Mouse (Mus musculus) embryonic facial prominence, embryonic 15.5 days (tissue): Measurements from ENCODE around the gene Pde4c. TPM values are rescaled to one million over a fixed set of nuclear protein-coding genes. Genes with fewer than 3 reads are reported as not detected.

Experiments
- ATAC-seq: fragments of 200-750 bp; cut with Nextera tagmentation; 2 replicates; pipeline ENCODE4 v1.8.0; 2017; ENCODE audit warnings: low read depth, moderate TSS enrichment; ENCODE audit not compliant: insufficient number of reproducible peaks, low FRiP score, low TSS enrichment
- H3K27ac ChIP-seq: fragments of 300-500 bp; sonication (generic); replicated peaks from 2 replicates; pipeline ENCODE4 v1.5.1; 2015; ENCODE audit warnings: mild to moderate bottlenecking, inconsistent platforms
- H3K27me3 ChIP-seq: fragments of 300-500 bp; sonication (generic); 2 replicates; pipeline ENCODE4 v1.6.1; 2015; ENCODE audit warnings: inconsistent platforms
- H3K36me3 ChIP-seq: fragments of 300-500 bp; sonication (generic); 2 replicates; pipeline ENCODE4 v1.6.1; 2015; ENCODE audit warnings: mild to moderate bottlenecking, inconsistent platforms
- H3K4me1 ChIP-seq: fragments of 300-500 bp; sonication (generic); 2 replicates; pipeline ENCODE4 v1.6.1; 2015; ENCODE audit warnings: inconsistent platforms
- H3K4me2 ChIP-seq: fragments of 300-500 bp; sonication (generic); replicated peaks from 2 replicates; pipeline ENCODE4 v1.6.1; 2015; ENCODE audit warnings: mild to moderate bottlenecking, inconsistent platforms
- H3K4me3 ChIP-seq: fragments of 300-500 bp; sonication (generic); replicated peaks from 2 replicates; pipeline ENCODE4 v1.5.1; 2015; ENCODE audit warnings: mild to moderate bottlenecking, inconsistent platforms
- H3K9ac ChIP-seq: fragments of 300-500 bp; sonication (generic); 2 replicates; pipeline ENCODE4 v1.6.1; 2015; ENCODE audit warnings: inconsistent platforms
- H3K9me3 ChIP-seq: fragments of 300-500 bp; sonication (generic); replicated peaks from 2 replicates; pipeline ENCODE4 v1.6.1; 2016; ENCODE audit warnings: inconsistent platforms
- WGBS: fragments of 180-500 bp; shearing (Covaris S2); methylation state at CpG from one replicate; pipeline ENCODE4 v1.1.7; 2015; 5-methylcytosine and 5-hydroxymethylcytosine counted together
- polyA plus RNA-seq: library from polyadenylated mRNA; unstranded; fragments of >200 nt; fragmentation: Nextera tagmentation; extraction: Ambion mirVana; gene quantifications from 2 replicates; pipeline ENCODE4 v1.2.1, GENCODE M21; 2015

Pde4c gene
- 0.16 and 0.29 TPM in 2 replicates for polyA plus RNA-seq

DNA sequence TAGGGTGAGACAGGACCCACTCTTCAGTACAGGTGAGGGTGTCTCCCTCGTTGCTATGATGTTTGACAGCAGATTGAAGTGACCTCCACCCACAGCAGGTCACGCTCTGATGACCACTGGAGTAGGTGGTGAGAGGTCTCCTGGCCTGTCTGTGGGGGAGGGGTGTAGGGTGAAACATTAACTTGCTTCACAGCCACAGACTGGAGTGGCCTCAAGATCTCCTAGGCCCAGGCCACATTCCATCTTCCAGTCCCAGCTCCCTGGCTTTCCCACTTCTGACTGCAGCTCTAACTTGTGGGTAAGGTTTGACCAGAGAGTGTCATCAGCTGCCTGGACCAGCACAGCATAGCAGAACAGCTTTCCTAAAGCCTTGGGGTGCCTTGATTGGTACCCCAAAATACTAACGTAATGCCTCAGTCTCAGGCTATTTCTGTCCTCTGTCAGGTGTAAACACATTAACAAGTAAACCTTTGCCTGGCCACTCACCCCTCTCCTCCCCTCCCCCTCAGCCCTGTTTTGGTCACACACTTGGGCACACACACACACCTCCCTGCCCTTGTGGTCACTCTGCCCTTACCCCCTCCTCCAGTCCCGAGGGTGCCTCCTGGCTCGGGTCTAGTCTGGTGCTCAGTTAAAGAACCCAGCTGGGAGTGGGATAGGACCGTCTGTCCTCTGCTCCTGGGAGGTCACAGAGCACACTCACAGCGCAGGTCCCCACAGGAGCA is at the start of gene Pde4c:
TSS of gene Pde4c (plus strand) at position 235 of the 725 bp plus-strand sequence.
- Histone ChIP-seq H3K27me3 (peaks cover 26% of the 10 kb centered on the region), H3K4me3 (no peak within 1 kb of the TSS), H3K9me3 (no peaks in the 10 kb centered on the region), H3K4me1 (no peaks in the 10 kb centered on the region), H3K36me3 (no peaks in the 10 kb centered on the region), H3K27ac (no peak within 1 kb of the TSS), H3K4me2 (no peak within 1 kb of the TSS), H3K9ac (no peak within 1 kb of the TSS)
- 58% methylated on average over 7 of the region's 7 CpGs for WGBS
- no peak for ATAC-seq

- H3K9ac ChIP-seq: peak overlapping the region; percentile 50
- WGBS: 83% methylated on average over 3 of the region's 3 CpGs
- H3K36me3 ChIP-seq: peaks cover 19% of the 10 kb centered on the region
- H3K4me3 ChIP-seq: peak overlapping the region; percentile 79
- H3K27me3 ChIP-seq: no peaks in the 10 kb centered on the region
- H3K9me3 ChIP-seq: no peaks in the 10 kb centered on the region
- peak overlapping the region; percentile 96 for H3K27ac ChIP-seq
- peaks cover 27% of the 10 kb centered on the region for H3K4me1 ChIP-seq
- ATAC-seq: no peak
- peak overlapping the region; percentile 63 for H3K4me2 ChIP-seq
These were observed 49.4 kb upstream of the Pde4c start for GRCm38 (mm10) chr8:70674109-70674508.

DNA sequence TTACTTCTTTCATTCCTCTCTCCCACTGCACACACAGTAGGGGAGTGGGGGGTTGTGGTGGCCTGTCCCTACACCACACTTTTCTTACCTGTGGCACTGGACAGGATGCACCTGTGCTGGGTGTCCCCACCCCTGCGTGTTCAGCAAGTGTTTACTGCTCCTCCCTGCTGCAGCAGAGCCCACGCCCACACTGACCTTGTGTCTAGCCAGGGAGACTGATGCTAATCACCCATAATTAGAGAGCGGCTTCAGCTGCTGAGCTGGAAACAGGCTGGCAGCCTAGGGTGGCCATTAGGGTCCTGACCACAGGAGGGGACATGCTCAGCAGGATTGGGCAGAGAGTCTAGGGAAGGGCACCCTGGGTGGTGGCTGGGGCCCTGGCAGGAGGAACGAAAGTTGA is 48.8 kb upstream of the Pde4c start:
- Histone ChIP-seq H3K27me3 (no peaks in the 10 kb centered on the region), H3K4me2 (peak overlapping the region; percentile 63; the same call in 1 of the 2 replicates), H3K36me3 (peaks cover 26% of the 10 kb centered on the region), H3K4me1 (peaks cover 27% of the 10 kb centered on the region), H3K9ac (0 out of 2 replicates have a peak overlapping the region, but pooled peaks have one; percentile 50), H3K4me3 (peak overlapping the region; percentile 79; the same call in 1 of the 2 replicates), H3K27ac (peak overlapping the region; percentile 96), H3K9me3 (no peaks in the 10 kb centered on the region)
- no peak for ATAC-seq
- WGBS: 60% methylated on average over 4 of the region's 4 CpGs

DNA sequence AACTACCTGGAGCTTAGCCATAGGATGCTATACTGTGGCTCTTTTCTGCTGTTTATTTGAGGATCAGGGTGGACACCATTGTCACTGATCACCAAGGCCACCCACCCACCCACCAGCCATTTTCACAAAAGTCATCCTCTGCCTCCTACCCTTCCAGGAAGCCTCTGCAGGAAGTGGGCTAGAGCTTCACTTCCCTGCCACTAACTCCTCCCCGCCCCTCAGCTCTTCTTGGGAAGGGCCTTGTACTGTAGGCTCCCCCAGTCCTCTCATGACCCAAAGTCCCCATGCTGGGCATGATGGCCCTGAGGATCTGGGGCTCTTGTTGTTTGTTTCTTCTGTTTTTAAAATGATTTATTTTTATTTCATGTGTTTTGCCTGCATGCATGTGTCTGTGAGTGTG is 48.2 kb upstream of the Pde4c start:
- ATAC-seq: no peak
- 94% methylated on average over 1 of the region's 1 CpGs for WGBS
- peaks cover 27% of the 10 kb centered on the region for H3K4me1 ChIP-seq
- H3K27ac ChIP-seq: peak overlapping the region; percentile 96; the same call in 1 of the 2 replicates
- peaks cover 30% of the 10 kb centered on the region for H3K36me3 ChIP-seq
- no peaks in the 10 kb centered on the region for H3K27me3 ChIP-seq
- no peak overlapping the region for H3K9ac ChIP-seq
- no peak overlapping the region for H3K4me2 ChIP-seq
- H3K9me3 ChIP-seq: no peaks in the 10 kb centered on the region
- H3K4me3 ChIP-seq: no peak overlapping the region

DNA sequence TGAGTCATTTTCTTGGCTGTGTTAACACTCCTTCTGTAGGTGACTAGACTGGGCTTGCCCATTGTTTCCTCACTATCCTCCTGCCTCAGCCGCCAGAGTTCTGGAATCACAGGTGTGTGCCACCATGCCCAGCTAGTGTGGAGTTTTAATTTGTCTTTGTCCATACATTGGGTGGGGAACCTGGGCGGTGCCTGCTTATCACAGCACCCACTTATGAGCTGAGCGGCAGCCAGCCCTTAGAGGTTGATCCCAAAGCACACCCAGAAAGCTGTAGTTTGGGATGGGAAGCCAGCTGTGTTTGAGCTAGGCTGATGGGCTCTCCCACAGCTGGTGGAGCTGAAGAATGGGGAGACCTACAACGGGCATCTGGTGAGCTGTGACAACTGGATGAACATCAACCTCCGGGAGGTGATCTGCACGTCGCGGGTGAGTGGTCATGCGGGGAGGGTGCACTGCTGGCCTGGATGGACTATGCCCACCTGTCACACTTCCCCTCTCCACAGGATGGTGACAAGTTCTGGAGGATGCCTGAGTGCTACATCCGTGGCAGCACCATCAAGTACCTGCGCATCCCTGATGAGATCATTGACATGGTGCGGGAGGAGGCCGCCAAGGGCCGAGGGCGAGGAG is 46.0 kb upstream of the Pde4c start:
- WGBS: 91% methylated on average over 15 of the region's 15 CpGs
- H3K27me3 ChIP-seq: no peaks in the 10 kb centered on the region
- H3K4me3 ChIP-seq: no peak overlapping the region
- H3K4me2 ChIP-seq: no peak overlapping the region
- peaks cover 33% of the 10 kb centered on the region for H3K4me1 ChIP-seq
- H3K9ac ChIP-seq: no peak overlapping the region
- no peaks in the 10 kb centered on the region for H3K9me3 ChIP-seq
- H3K36me3 ChIP-seq: peaks cover 30% of the 10 kb centered on the region
- no peak for ATAC-seq
- no peak overlapping the region for H3K27ac ChIP-seq

DNA sequence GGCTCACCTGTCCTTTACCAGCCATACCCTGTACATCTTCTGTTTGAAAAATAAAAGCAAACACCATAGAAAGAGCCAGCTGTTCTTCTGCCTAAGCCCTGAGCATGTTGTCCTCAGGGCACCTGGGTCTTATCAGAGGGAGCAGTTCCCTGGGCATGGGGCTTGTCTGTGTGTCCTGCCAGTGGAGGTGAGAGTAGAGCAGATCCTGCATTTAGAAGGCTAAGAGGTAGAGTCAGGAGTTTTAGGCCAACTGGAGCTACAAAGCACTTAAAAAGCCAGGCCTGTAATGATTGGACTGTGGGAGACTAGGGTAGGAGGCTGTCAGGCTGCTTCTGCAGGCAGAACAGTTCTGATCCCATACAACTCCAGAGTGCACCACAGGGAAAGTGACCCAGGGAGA is 44.8 kb upstream of the Pde4c start:
- Histone ChIP-seq H3K4me1 (peaks cover 33% of the 10 kb centered on the region), H3K9ac (no peak overlapping the region), H3K4me2 (no peak overlapping the region), H3K9me3 (no peaks in the 10 kb centered on the region), H3K4me3 (no peak overlapping the region), H3K27me3 (no peaks in the 10 kb centered on the region), H3K27ac (no peak overlapping the region), H3K36me3 (peaks cover 30% of the 10 kb centered on the region)
- ATAC-seq: no peak

- no peak overlapping the region for H3K9ac ChIP-seq
- H3K36me3 ChIP-seq: peaks cover 30% of the 10 kb centered on the region
- H3K4me2 ChIP-seq: no peak overlapping the region
- H3K9me3 ChIP-seq: no peaks in the 10 kb centered on the region
- H3K4me1 ChIP-seq: peaks cover 30% of the 10 kb centered on the region
- no peak overlapping the region; the same call in 1 of the 2 replicates for H3K27ac ChIP-seq
- 81% methylated on average over 4 of the region's 4 CpGs for WGBS
- ATAC-seq: no peak
- H3K4me3 ChIP-seq: no peak overlapping the region
- H3K27me3 ChIP-seq: no peaks in the 10 kb centered on the region
These were observed 44.1 kb upstream of the Pde4c start for GRCm38 (mm10) chr8:70679404-70679803.

GRCm38 (mm10) chr8:70680039-70680438 is 43.5 kb upstream of the Pde4c start:
- WGBS: 67% methylated on average over 3 of the region's 3 CpGs
- Histone ChIP-seq H3K4me1 (peaks cover 26% of the 10 kb centered on the region), H3K9me3 (no peaks in the 10 kb centered on the region), H3K27me3 (no peaks in the 10 kb centered on the region), H3K9ac (no peak overlapping the region), H3K27ac (0 out of 2 replicates have a peak overlapping the region, but pooled peaks have one; percentile 0), H3K36me3 (peaks cover 30% of the 10 kb centered on the region), H3K4me2 (no peak overlapping the region), H3K4me3 (no peak overlapping the region)
- ATAC-seq: no peak

DNA sequence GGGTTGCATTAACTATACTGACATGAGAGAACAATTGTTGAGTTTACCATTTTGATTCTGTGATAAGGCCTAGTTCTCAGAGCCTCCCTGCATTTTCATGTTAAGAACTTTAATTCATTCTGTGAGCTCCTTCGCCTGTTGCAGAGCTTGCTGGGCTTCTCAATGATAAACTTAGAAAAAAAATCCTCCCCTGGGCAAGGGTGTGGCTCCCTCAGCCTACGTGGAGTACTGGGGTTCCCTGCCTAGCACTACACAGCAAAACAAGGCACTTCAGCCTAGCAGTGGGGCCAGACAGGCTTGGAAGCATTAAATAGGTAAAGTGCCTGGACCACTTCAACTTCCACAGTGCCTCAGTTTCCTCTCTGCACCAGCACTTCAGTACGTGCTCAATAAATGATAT is 42.1 kb upstream of the Pde4c start:
- Histone ChIP-seq H3K9ac (no peak overlapping the region), H3K4me2 (no peak overlapping the region), H3K9me3 (no peaks in the 10 kb centered on the region), H3K4me3 (no peak overlapping the region), H3K36me3 (peaks cover 30% of the 10 kb centered on the region), H3K4me1 (peaks cover 22% of the 10 kb centered on the region), H3K27ac (peak overlapping the region; percentile 69), H3K27me3 (no peaks in the 10 kb centered on the region)
- no peak for ATAC-seq
- 49% methylated on average over 3 of the region's 3 CpGs for WGBS

DNA sequence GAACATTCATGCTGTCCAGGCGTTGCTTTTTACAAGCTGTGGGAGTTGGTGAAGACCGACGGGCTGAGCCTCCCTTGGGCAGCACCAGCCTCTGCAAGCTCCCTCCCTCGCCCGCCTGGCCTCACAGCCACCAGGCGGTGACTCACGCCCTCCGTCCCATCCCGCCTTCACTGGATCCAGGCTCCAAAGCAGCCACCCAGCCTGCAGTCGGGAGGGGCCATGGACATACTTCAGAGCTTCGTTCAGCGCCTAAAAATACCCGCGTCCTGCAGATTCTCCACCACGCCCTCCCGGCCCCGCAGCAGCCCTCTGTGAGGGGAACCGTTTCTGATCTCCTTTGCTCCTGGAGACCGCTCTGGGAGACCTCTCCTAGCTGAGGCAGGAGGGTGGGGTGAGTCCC is 41.3 kb upstream of the Pde4c start:
- peak overlapping the region; percentile 69 for H3K27ac ChIP-seq

GRCm38 (mm10) chr8:70682692-70683091 is 40.8 kb upstream of the Pde4c start:
- Histone ChIP-seq H3K9me3 (no peaks in the 10 kb centered on the region), H3K4me2 (peak overlapping the region; percentile 44), H3K4me1 (peaks cover 22% of the 10 kb centered on the region), H3K36me3 (peaks cover 25% of the 10 kb centered on the region), H3K27ac (peak overlapping the region; percentile 69), H3K27me3 (no peaks in the 10 kb centered on the region), H3K4me3 (peak overlapping the region; percentile 17; the same call in 1 of the 2 replicates), H3K9ac (no peak overlapping the region)
- WGBS: 54% methylated on average over 3 of the region's 3 CpGs
- ATAC-seq: no peak

More for the DNA sequence above, 41.3 kb upstream of the Pde4c start:
- H3K36me3 ChIP-seq: peaks cover 30% of the 10 kb centered on the region
- WGBS: 2% methylated on average over 19 of the region's 19 CpGs
- ATAC-seq: peak; percentile 68
- H3K9me3 ChIP-seq: no peaks in the 10 kb centered on the region
- 0 out of 2 replicates have a peak overlapping the region, but pooled peaks have one; percentile 7 for H3K9ac ChIP-seq
- peak overlapping the region; percentile 17; the same call in 1 of the 2 replicates for H3K4me3 ChIP-seq
- H3K27me3 ChIP-seq: no peaks in the 10 kb centered on the region
- peaks cover 22% of the 10 kb centered on the region for H3K4me1 ChIP-seq
- H3K4me2 ChIP-seq: peak overlapping the region; percentile 44
